Mouse (Mus musculus): ENCODE results near the gene Rufy2.

Gene Rufy2

DNA sequence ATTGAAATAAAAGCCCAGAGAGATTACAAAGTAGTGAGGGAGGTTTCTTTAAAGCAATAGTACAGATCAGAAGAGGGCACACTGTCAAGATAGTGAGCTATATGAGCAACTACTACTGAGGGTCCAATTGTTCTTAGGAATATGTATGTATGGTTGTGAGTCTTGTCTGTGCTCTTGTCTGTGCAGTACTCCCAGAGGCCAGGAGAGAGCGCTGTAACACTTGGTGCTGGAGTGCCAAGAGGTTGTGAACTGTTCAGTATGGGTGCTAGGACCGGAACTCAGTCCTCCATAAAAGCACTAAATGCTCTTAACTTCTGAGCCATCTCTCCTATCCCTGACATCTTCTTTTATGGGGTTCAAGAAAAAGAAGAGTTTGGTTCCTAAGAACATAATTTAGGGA, 74.6 kb downstream of the Rufy2 start:
- POLR2A ChIA-PET: interaction anchor here in 2 of 4 experiments (0.6 to 2.4 kb wide), 4 partner anchors 16 to 327 kb away, joined by 3 to 7 read pairs (median 4); partner anchors contain the start of genes Dnajc12 (in 1 of the 2) and Sirt1 (in 1 of the 2)

DNA sequence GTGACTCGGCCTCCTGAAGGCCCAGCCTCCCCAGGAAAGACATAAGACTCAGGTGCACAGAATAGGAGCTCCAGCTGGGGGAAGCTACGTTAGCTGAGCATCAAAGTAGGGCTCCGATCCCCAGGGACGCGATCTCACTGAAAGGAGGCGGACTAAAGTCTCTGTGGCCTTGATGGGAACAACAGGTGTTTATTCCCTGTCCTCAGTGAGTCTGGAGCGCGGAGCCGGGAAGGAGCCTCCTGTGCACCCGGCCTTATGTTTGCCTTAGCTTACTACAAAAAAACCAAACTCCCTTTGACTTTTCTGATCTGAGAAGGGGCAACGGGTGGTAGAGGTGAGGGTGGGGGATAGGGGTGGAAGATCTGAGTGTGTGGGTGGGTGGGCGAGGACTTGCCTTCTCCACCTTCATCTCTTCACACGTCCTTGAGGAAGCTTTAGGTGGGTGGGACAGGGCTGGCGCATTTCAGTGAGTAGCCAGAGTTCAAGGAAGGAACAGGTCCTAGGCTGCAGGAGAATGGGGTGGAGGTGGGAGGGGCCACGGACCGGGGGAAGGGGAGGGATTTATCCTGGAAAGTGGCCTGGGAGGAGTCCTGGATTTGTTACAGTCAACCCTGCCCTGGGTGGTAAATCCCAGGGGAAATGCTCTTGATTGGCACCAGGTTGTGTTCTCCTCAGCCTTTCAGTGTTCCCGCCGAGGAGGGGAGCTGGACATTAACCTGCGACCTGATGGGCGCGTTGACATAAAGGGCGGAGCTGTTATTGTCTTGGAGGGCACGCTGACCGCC, 77.1 kb downstream of the Rufy2 start:
- ChIA-PET POLR2A (interaction anchor here in 3 of 4 experiments (0.6 to 2.2 kb wide), 18 partner anchors 8 to 325 kb away, joined by 3 to 17 read pairs (median 3); partner anchors contain the start of genes Hnrnph3 (in 3 of the 3), Pbld2 (in 2 of the 3), Ccar1 (in 1 of the 3) and Dnajc12 (in 1 of the 3)), CTCF (interaction anchor here (0.5 to 2.4 kb wide), 16 partner anchors 9 to 326 kb away, joined by 3 to 10 read pairs (median 3); partner anchors contain the start of genes Hnrnph3 (in 1 of the 4), Pbld2 (in 1 of the 4) and Rufy2 (in 1 of the 4))

More for the DNA sequence above, 74.6 kb downstream of the Rufy2 start:
- CTCF ChIA-PET: interaction anchor here in 3 of 4 experiments (0.6 to 3.5 kb wide), 3 partner anchors 9 to 1063 kb away, joined by 3 to 13 read pairs (median 4); no protein-coding TSS in a partner anchor

DNA sequence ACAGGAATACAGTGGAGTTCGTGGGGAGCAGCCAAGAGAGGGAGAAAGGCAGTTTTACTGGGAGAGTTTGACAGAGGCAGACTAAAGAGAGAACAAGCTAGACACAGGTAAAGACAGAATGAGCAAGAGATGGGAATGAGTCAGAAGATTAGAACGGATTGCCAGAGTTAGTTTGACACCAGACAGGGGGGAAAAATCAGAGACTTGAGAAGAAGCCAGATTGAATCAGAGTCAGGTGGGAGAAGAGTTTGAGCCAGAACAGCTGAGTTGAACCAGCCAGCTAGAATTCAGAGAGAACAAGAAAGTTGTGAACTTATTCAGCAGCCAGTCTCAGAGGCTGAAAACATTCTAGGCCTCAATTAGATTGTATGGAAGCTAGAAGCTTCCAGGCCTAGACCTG, 79.8 kb downstream of the Rufy2 start, which contains the start of gene Pbld1:
Gene Pbld1, plus strand, starts transcription at position 301 of the 400 bp plus-strand sequence.
- POLR2A ChIA-PET: interaction anchor here in 3 of 4 experiments (0.5 to 1.9 kb wide), 10 partner anchors 11 to 369 kb away, joined by 3 to 12 read pairs (median 4); partner anchors contain the start of genes Hnrnph3 (in 1 of the 3) and Pbld2 (in 1 of the 3)
- CTCF ChIA-PET: interaction anchor here in 3 of 4 experiments (0.5 to 1.1 kb wide), 6 partner anchors 16 to 1452 kb away, joined by 3 to 4 read pairs (median 3); no protein-coding TSS in a partner anchor

DNA sequence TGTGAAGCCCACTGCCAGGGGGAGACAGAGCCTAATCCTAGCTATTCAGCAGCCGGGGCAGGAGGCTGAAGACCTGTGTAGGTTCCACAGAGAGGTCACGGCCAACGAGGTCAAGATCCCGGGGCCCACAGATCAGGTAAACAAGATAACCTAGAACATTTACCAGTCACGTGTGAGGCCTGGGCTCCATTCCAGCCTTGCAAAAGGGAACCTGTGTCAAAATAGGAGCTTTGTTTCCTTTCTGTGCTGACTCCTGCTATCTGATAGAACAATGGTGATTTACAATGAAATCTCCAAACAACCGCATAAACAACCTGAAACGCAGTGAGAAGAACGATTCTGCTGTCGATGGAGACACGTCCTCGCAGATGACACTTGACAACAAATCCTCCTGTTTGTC, 80.4 kb downstream of the Rufy2 start:
- ChIA-PET POLR2A (interaction anchor here in 3 of 4 experiments (0.5 to 1.9 kb wide), 11 partner anchors 11 to 369 kb away, joined by 3 to 12 read pairs (median 4); partner anchors contain the start of genes Hnrnph3 (in 2 of the 3) and Pbld2 (in 2 of the 3)), CTCF (interaction anchor here in 3 of 4 experiments (0.5 to 1.1 kb wide), 3 partner anchors 17 to 1452 kb away, joined by 3 read pairs; no protein-coding TSS in a partner anchor)

DNA sequence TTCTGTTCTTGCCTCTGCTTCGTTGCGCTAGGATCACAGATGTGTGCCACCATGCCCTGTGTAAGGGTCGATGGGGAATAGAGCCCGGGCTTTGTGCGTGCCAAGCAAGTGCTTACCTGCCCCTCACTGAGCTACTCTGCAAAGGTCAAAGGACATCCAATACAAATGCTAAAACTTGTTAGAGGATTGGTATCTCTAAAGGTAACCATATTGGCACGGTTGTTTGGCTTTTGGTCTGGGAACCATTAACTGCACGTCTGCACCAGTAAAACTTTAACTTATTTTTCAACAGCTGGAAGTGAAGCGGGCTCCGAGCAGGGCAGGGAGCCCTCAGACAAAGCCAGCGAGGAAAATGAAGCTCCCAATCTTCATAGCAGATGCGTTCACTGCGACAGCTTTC, 81.2 kb downstream of the Rufy2 start:
- CTCF ChIA-PET: interaction anchor here in 2 of 4 experiments (1.1 to 1.5 kb wide), 3 partner anchors 24 to 248 kb away, joined by 3 to 7 read pairs (median 4); no protein-coding TSS in a partner anchor
- POLR2A ChIA-PET: interaction anchor here in 3 of 4 experiments (0.6 to 1.9 kb wide), 15 partner anchors 8 to 269 kb away, joined by 3 to 12 read pairs (median 4); partner anchors contain the start of gene Ccar1 (in 1 of the 3)

DNA sequence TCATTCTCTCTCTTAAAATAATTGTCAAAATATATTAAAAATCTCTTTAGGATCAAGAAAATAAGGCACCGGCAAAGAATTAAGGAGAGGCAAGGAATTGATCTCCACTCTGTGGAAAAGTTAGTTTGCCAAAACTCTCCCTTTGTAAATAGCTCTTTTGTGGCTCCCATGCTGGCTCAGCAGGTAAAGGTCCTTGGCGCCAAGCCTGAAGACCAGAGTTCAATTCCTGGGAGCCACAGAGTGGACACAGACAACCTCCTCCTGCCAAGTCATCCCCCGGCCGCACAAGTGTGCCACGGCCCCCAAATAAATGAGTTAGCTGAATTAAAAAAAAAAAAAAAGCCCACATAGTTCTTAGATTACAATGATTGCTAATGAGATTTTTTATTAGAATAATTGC, 82.7 kb downstream of the Rufy2 start:
- POLR2A ChIA-PET: interaction anchor here in 2 of 4 experiments (0.8 to 1.8 kb wide), 12 partner anchors 9 to 121 kb away, joined by 3 to 12 read pairs (median 4); partner anchors contain the start of genes Hnrnph3 (in 1 of the 2) and Pbld2 (in 1 of the 2)
- CTCF ChIA-PET: interaction anchor here in 3 of 4 experiments (0.5 to 1.5 kb wide), 7 partner anchors 12 to 860 kb away, joined by 3 to 7 read pairs (median 3); no protein-coding TSS in a partner anchor

DNA sequence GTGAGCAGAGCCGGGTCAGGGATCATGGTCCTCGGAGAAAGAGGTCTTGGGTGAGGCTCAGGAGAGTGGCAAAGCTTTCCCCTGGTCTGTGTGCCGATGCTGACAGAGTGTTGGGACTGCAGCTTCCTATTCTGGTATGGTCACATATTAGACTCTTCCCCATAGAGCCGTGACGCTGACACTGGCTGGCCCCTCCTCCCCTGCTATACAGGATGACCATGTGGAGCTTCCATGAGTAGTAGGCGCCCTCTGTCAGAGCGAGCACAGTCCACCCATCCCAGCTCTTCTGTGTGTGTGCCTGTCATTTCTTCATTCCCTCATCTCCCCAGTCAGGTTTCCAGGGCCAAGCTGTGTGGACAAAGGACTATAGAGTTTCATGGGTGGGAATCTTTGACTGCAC, 83.3 kb downstream of the Rufy2 start:
- CTCF ChIA-PET: interaction anchor here in 3 of 4 experiments (0.5 to 1.7 kb wide), 4 partner anchors 9 to 347 kb away, joined by 3 to 13 read pairs (median 4); no protein-coding TSS in a partner anchor
- POLR2A ChIA-PET: interaction anchor here in 1 of 4 experiments (0.8 to 1.0 kb wide), 2 partner anchors 35 to 121 kb away, joined by 3 to 4 read pairs; no protein-coding TSS in a partner anchor

DNA sequence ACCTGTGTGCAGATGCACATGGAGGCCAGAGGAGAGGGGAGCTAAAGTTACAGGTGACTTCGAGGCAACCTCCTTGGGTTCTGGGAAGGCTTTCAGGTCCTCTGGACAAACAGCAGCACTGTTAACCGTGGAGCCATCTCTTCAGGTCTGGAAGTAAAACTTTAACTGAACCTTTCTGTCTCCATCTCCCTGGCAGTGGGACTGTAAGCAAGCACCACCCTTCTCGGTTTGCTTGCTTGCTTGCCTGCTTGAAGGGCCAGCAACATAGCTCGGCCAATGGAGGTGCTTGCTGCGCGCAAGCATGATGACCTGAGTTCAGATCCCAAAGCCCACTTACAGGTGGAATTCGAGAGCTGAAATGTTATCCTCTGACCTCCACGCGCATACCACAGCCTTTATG, 84.5 kb downstream of the Rufy2 start:
- ChIA-PET POLR2A (interaction anchor here in 3 of 4 experiments (0.6 to 1.8 kb wide), 6 partner anchors 15 to 1469 kb away, joined by 3 to 6 read pairs (median 4); partner anchors contain the start of genes Hnrnph3 (in 1 of the 3) and Pbld2 (in 1 of the 3)), CTCF (interaction anchor here in 3 of 4 experiments (0.6 to 2.2 kb wide), 6 partner anchors 10 to 318 kb away, joined by 3 to 13 read pairs (median 4); partner anchors contain the start of gene Dnajc12 (in 1 of the 3))

DNA sequence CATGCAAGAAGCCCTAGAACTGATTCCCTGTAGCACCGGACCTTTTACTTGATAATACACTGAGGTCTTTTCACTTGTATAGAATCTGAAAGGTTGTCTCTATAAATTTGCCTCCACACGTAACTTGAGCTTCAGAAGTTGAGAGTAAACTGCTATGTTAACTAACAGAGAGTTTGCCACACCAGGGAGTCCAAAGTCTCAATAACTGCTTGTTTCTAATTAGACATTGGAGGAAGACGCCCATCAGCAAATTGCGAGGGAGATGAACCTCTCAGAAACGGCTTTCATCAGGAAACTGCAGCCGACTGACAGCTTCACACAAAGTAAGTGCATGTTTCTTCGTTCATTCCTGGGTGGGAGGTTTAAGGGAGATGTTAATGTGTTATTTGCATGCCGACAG, 85.5 kb downstream of the Rufy2 start:
- CTCF ChIA-PET: interaction anchor here (0.5 to 2.2 kb wide), 25 partner anchors 9 to 317 kb away, joined by 3 to 12 read pairs (median 4); partner anchors contain the start of genes Pbld2 (in 2 of the 4), Dnajc12 (in 1 of the 4), Hnrnph3 (in 1 of the 4) and Rufy2 (in 1 of the 4)
- POLR2A ChIA-PET: interaction anchor here in 3 of 4 experiments (0.6 to 1.8 kb wide), 10 partner anchors 8 to 413 kb away, joined by 3 to 6 read pairs (median 4); partner anchors contain the start of genes Hnrnph3 (in 1 of the 3) and Pbld2 (in 1 of the 3)

DNA sequence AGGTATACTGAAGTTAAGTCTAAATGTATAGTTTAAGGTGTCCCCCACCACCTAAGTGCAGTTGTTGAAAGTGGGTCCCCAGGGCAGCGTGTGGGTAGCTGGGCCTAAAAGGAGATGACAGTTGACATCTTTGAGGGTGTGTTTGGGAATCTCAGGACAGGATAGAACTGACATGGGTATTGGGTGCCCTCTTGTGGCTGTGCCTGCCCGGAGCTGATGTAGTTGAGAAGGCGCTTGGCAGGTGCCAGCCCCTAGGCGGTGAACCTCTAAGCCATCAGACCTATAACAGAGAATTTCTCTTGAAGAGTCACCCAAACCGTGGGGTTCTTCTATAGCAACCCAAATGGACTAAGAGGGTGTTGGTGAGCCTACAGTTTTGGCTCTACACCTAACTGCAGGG, 86.0 kb downstream of the Rufy2 start:
- POLR2A ChIA-PET: interaction anchor here in 3 of 4 experiments (0.8 to 1.8 kb wide), 10 partner anchors 8 to 300 kb away, joined by 3 to 6 read pairs (median 4); partner anchors contain the start of genes Hnrnph3 (in 1 of the 3) and Pbld2 (in 1 of the 3)
- CTCF ChIA-PET: interaction anchor here (0.5 to 2.2 kb wide), 36 partner anchors 9 to 426 kb away, joined by 3 to 12 read pairs (median 4); partner anchors contain the start of genes Pbld2 (in 2 of the 4), Dnajc12 (in 1 of the 4), Hnrnph3 (in 1 of the 4) and Rufy2 (in 1 of the 4)

Data from embryonic stem cell, embryonic (primary cell).